Mouse (Mus musculus): ENCODE measurements around the gene BC005561.
A peak's percentile ranks its signal among the peaks of the same experiment; 100 is the strongest.
"Not testable (repeated sequence)": the region's sequence is repeated elsewhere in the genome, so short reads cannot be mapped to it uniquely, and the experiment has no call there.

Gene BC005561

GRCm38 (mm10) chr5:104508195-104508891, at the start of gene BC005561:
Gene BC005561, plus strand, starts transcription at chr5:104508352.
- peak; percentile 82 to 87 for DNase-seq

GRCm38 (mm10) chr5:104458832-104459705, 49.1 kb upstream of the BC005561 start, which contains the start of gene Pkd2:
Gene Pkd2, plus strand, starts transcription at chr5:104459450.
- DNase-seq = peak; percentile 75 to 82

DNA sequence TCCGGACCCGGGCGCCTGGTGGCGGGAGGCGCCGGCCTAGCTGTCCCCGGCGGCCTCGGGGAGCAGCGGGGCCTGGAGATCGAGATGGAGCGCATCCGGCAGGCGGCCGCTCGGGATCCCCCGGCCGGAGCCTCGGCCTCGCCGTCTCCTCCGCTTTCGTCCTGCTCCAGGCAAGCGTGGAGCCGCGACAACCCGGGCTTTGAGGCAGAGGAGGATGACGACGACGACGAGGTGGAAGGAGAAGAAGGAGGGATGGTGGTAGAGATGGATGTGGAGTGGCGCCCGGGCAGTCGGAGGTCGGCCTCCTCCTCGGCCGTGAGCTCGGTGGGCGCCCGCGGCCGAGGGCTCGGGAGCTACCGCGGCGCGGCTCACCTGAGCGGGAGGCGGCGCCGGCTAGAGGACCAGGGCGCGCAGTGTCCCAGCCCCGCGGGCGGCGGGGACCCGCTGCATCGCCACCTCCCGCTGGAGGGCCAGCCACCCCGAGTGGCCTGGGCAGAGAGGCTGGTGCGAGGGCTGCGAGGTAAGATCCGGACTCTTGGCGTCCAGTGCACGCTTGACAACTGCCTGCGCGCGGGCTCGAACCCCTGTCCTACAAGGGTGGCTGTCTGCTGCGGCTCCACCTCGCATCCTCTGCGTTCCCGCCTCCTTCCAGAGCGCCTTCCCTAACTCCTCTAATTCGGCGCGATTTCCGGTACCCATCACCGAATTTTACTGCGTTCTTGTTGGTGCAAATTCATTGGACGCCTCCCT, 48.3 kb upstream of the BC005561 start:
- peak; percentile 37 to 50 for DNase-seq

GRCm38 (mm10) chr5:104460456-104460838, 47.7 kb upstream of the BC005561 start:
- no peak for DNase-seq

DNA sequence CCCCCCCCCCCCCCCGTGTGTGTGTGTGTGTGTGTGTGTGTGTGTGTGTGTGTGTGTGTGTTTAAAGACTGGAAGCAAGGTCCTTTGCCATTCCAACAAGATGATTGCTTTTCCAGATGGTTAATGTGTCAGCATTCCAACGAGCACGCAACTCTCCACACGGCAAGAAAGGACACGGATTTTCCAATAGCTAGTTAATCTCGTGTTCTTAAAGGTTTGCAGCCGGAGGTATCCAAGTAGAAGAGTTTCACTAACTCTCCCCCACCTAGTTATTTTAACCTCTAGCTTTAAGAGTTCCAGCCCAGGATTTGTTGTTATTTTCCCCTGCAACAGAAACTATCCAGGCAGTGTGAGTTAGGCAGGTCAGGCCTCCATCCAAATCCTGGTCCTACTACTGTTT, 47.3 kb upstream of the BC005561 start:
- no peak for DNase-seq

- DNase-seq = peak; percentile 14 to 21
These were observed 42.9 kb upstream of the BC005561 start for GRCm38 (mm10) chr5:104465279-104465678.

DNA sequence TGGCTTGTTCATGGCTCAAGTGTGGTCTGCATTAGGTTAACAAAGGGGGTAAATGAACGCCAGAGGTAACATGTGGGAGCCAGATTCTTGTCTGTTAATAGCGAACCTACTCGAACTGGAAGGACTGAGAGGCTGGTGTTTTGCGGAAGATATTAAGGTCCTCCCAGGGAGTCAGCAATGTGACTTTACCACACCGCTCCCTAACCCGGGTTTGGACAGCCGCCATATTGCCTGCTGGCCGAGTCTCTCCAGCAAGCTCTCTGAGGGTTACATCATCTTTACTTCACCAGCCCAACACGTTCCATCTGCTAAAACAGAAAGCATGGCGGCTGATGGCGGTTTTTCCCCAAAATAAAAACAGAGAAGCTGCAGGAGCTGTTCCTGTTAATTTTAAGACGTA, 42.4 kb upstream of the BC005561 start:
- peak; percentile 51 to 63 for DNase-seq

DNA sequence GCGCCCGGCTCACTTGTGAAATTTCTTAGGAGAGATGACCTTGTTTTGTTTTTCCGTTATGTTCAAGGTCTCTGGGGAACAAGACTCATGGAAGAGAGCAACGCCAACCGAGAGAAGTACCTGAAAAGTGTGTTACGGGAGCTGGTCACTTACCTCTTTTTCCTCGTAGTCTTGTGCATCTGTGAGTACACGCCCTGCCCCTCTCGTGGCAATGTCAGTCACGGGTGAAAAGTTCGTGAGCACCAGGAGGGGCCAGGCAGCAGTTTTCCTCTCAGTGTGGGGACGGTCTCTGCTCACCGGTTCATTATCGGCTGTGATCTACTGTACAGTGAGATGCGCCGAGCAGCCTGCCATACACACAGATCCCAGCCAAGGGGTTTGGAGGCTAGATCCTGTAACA, 41.3 kb upstream of the BC005561 start:
- DNase-seq = no peak

DNA sequence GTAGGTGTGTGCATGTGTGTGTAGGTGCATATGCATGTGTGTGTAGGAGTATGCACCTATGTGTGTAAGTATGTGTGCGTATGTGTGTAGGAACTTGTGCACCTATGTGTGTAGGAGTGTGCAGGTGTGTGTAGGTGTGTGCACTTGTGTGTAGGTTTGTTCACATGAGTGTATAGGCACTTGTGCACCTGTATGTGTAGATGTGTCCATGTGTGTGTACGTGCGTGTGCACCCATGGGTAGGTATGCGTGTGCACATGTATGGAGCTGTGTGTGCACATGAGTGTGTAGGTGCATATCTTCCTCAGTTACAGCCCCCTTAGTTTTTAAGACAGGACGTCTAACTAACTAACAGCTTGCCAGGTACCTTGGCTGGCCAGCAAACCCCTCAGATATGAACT, 39.6 kb upstream of the BC005561 start:
- no peak for DNase-seq

DNA sequence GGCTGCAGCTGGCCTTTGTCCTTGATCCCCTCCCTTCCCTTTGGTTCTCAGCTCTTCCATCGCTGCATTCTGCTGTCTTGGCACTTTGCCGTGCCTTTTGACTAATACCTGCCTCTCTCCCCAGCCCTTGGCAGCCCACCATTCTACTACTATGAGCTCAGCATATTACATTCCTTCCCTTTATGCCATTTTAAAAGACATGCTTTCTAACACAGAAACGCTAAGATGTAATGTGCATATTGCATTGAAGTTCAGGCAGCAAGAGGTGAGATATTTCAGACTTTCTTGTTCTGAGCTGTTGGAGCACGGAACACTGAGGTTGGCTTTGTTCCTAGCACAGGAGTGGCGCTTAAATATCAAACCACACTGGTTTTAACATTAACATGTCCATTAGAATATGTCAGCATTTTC, 37.2 kb upstream of the BC005561 start:
- DNase-seq = no peak

- peak in 1 of 2 experiments; percentile 22 for DNase-seq
These were observed 35.8 kb upstream of the BC005561 start for GRCm38 (mm10) chr5:104472371-104472770.

GRCm38 (mm10) chr5:104480367-104480766, 27.8 kb upstream of the BC005561 start:
- DNase-seq = no peak

GRCm38 (mm10) chr5:104482856-104483255, 25.3 kb upstream of the BC005561 start:
- DNase-seq = no peak

DNA sequence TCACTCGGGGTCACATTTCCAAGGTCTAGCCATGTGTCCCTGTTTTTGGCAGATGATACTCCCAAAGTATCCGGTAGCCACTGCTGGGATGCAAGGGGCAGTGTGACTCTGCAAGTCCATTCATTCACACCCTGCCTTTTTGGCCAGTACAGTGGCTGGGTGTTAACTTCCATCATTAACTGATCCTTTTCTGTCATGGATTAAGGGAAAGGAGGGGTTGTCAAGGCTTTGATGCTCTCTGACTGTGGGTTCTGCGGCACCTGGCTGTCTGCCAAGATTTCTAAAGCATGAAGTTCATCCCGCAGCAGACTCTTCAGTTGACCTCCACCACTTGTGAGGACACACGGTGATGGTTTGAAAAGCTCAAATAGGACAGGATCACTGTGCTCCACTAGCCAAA, 16.6 kb upstream of the BC005561 start:
- no peak for DNase-seq

GRCm38 (mm10) chr5:104504883-104505282, 3.3 kb upstream of the BC005561 start:
- DNase-seq = peak; percentile 21 to 33

GRCm38 (mm10) chr5:104507829-104508194, 340 bp upstream of the BC005561 start:
- no peak for DNase-seq

DNA sequence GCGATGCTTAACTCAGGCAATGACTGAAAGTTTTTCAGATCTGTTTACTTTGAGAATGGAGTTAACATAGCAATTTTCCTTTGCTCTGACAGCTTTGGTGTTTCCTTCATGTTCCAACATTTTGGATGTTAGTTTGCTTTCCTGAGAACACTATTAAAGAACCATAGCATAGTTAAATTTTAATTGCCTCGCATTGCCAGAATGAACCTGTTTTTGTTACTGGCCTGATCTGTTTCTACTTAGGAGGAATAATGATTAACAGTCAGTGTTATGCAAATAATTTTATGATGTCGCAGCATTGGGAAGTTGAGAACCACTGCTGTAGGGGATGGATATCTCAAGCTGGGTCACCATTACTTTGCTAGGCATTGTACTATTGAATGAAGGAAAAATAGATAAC, 3.1 kb downstream of the BC005561 start:
- DNase-seq = no peak

GRCm38 (mm10) chr5:104538612-104539011, 30.5 kb downstream of the BC005561 start:
- DNase-seq = no peak

DNA sequence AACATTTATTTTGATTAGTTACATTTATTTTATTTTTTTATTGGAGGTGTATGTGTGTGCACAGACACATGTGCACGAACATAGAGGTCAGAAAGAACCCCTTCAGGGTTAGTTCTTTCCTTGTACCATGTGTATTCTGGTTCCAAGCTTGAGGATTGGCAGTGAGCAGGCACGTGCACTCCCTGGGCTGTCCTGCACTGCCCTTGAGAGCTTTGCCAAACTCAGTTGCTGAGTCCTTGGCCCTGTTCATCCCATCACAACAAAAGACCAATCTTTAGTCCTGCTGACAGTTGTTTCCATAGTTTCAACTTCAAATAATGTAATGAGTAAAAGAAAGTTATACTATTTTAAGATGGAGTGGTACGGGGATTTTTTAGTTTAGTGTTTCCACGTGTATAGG, 31.2 kb downstream of the BC005561 start:
- no peak for DNase-seq

GRCm38 (mm10) chr5:104568079-104568478, 59.9 kb downstream of the BC005561 start:
- DNase-seq = not testable (repeated sequence)

GRCm38 (mm10) chr5:104570766-104571165, 62.6 kb downstream of the BC005561 start:
- DNase-seq = peak; percentile 13 to 15

DNA sequence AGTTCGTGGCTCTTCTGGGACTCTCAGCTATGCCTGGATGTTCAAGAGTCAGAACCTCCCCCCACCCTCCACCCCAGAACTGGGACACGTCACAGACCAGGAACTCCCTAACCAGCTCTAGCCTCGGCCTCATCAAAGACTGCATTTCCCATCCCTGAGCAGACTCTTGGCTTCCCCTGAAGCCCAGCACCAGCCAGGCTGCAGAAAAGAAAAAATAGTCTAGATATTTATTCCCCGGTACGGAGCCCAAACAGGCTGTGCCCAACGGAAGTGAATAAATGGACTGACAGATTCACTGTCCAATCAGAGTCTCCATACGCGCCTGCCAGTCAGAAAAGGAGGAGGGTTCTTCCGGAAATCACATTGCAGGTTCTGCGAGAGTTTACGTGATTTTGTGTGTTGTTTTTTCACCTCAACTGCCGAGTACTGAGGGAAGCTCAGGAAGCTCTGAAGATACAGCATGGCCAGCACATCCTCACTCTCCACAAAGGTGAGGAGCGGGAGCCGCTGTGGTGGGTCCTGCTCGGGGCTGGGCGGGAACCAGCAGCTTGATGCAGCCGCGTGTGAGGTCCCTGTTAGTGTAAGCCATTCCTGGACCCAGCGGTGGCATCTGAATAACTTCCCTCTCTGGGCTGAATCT, 63.2 kb downstream of the BC005561 start:
- DNase-seq = peak; percentile 89 to 92
